Mouse (Mus musculus) heart, postnatal 36 days (tissue): ENCODE results near the gene Gpr55. TPM values are rescaled to one million over a fixed set of nuclear protein-coding genes. Genes with fewer than 3 reads are reported as not detected.

ENCODE experiments used
- DNase-seq, 2 experiments: peaks; one replicate each; pipeline ENCODE4 v3.0.0; 2021 to 2022
- intact Hi-C: fragments of 180-260 bp; cut with DNase I; formaldehyde crosslinking; loops from one replicate; pipeline ENCODE4 v1.15.1; 2025
- total RNA-seq, 2 experiments: library from RNA; stranded (reverse); gene quantifications; 2 replicates each; pipeline ENCODE4 v1.2.3; 2021

The Gpr55 gene
- total RNA-seq, 2 experiments from 2014 or later, result not detected

DNA sequence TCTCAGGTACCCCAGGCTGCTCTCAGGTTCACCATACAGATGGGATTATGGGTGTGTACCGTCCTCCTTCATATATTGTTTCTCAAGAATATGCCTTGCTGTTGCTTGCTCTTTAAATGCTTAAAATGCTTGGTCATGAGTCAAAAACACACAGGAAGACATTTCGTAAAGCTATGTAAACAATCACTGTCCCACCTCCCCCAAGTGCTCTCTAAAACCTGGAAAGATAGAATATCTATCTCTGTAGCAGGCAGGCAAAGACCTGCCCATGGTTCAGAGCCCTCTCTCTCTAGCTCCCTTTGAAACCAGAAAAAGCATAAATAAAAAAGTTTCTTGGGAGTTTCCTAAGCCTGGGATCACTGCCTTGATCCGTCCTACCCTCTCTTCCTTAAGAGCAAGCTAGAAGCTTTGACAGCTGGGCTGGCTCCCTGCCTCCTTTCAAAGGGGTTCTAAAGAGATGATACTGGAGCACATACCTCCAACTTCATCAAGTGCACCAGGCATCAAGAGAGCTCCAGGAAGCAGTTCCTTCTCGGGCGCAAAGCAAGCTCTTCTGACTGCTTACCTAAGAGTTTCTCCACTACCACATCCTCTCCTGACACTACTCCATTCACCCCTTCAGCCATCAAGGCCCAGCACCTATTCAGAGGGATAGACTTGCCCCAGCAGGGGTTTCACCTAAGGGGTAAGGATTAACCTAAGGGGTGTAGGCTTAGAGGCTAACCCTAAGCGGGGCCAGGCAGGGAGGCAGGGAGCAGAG is 1.5 kb downstream of the Gpr55 start:
- intact Hi-C loops, result no loop called here
- no peak for DNase-seq

DNA sequence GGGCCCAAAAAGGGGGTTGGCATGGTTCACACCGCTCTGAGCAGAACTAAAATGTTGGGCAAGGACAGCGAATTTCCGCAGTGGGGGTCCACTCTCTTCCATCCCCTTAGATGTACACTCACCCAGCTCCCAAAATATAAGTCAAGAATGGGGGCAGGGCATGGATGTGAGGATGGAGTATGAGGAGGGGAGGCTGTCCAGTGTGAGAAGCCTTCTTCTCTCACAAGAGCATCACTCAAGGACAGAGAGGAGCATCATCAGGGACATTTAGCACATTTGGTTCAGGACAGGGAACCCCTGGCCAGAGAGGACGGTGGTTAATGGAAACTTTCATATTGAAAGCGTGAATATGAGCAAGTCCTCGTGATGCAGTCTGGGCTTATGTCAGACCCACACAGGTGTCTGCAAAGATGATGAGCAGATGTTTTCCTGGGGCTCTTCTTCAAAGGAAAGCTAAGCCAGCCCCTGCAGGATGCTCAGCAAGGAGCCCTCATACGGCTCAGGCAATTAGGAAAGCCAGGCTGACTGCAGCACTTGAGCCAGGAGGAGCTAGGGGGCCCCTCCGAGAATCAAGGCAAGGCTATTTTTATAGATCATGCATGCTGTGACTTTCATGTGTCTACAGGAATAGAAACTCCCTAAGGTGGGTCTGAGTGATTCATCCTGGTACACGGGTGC is 2.7 kb downstream of the Gpr55 start:
- no peak for DNase-seq
- intact Hi-C loops, result no loop called here

- DNase-seq, result no peak
- intact Hi-C loops, result no loop called here
Measured at GRCm38 (mm10) chr1:85957290-85957689, 3.5 kb downstream of the Gpr55 start.

GRCm38 (mm10) chr1:85955150-85955549 is 5.7 kb downstream of the Gpr55 start:
- intact Hi-C loops, result no loop called here
- DNase-seq, result no peak

- no peak for DNase-seq
- intact Hi-C loops, result no loop called here
Measured at GRCm38 (mm10) chr1:85949085-85949684, 11.6 kb downstream of the Gpr55 start.

DNA sequence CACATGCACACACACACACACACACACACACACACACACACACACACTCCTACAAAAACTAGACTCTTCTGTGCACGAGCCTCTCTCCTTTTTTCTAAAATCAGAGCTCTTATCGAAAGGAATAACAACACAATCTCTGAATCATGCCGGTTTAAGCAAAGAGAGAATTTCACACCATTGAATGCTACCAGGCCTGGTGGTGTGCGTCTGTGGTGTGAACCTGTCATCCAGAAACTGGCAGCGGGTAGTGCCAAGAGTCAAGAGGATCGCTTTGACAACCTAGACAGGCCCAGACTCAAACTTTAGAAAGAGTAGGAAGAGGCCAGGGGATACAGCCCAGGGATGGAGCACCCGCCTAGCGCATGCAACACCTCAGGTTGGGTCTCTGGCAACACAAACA is 18.5 kb downstream of the Gpr55 start:
- intact Hi-C loops, result no loop called here
- DNase-seq, result no peak

GRCm38 (mm10) chr1:85937323-85937722 is 23.5 kb downstream of the Gpr55 start:
- DNase-seq, result no peak
- intact Hi-C loops, result no loop called here

- no peak for DNase-seq
- intact Hi-C loops, result no loop called here
Measured at GRCm38 (mm10) chr1:85936265-85936664, 24.5 kb downstream of the Gpr55 start.

- peak; percentile 58 to 71 for DNase-seq
Measured at GRCm38 (mm10) chr1:85935148-85935852, 25.5 kb downstream of the Gpr55 start.

GRCm38 (mm10) chr1:85934560-85934959 is 26.2 kb downstream of the Gpr55 start:
- DNase-seq, result no peak
- intact Hi-C loops, result loop anchor here (2.0 kb wide), 1 partner anchor 82 kb away; no protein-coding TSS in a partner anchor

More at GRCm38 (mm10) chr1:85935148-85935852, 25.5 kb downstream of the Gpr55 start:
- intact Hi-C loops, result loop anchor here (1.0 to 2.0 kb wide), 2 partner anchors 73 to 82 kb away; no protein-coding TSS in a partner anchor

- DNase-seq, result no peak
- intact Hi-C loops, result loop anchor here (2.0 kb wide), 1 partner anchor 81 kb away; no protein-coding TSS in a partner anchor
Measured at GRCm38 (mm10) chr1:85933631-85934465, 27.0 kb downstream of the Gpr55 start.

GRCm38 (mm10) chr1:85933226-85933625 is 27.6 kb downstream of the Gpr55 start:
- no peak for DNase-seq
- intact Hi-C loops, result no loop called here

DNA sequence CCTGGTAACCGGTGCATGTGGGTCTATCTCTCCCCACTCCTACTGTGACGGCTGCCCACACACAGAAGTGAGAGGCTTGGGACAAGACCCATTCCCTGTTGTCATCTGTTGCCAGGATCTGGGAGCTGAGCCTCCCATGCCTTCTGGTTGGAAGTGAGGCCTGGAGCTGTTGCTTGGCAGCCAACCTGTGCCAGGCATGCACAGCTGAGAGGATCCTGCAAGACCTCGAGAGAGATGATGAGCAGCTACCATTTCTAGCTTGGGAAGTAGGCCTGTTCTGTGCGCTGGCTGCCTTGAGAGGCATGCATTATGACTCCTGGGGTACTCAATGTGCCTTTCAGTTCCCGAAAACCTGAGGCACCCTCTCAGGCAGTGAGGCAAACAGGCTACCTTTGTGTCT is 29.6 kb downstream of the Gpr55 start:
- intact Hi-C loops, result no loop called here
- no peak for DNase-seq

- DNase-seq, result no peak
- intact Hi-C loops, result no loop called here
Measured at GRCm38 (mm10) chr1:85929406-85929805, 31.4 kb downstream of the Gpr55 start.

- DNase-seq, result no peak
- intact Hi-C loops, result no loop called here
Measured at GRCm38 (mm10) chr1:85928688-85929065, 32.1 kb downstream of the Gpr55 start.

- no peak for DNase-seq
- intact Hi-C loops, result no loop called here
Measured at GRCm38 (mm10) chr1:85928057-85928687, 32.6 kb downstream of the Gpr55 start, which contains the start of gene 4933407L21Rik. 4933407L21Rik (plus strand) TSS chr1:85928483.

DNA sequence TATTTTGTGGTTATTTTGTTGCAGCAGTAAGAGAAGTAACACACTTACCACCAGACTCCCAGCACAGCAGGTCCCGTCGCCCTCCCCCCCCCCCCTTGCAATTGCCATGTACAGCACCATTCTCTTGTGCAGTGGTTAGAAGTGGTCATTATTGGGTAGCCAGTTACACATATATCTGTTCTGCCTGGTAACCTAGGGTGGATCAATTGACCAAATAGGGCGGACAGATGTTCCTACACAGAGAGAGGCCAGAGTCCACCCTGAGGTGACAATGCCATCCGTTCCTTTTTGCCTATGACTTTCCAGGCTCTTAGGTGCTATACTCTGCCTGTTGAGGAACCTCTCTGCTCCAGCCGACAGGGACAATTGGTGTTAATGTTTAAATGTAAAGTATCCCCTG is 35.6 kb downstream of the Gpr55 start:
- intact Hi-C loops, result no loop called here
- no peak for DNase-seq

- intact Hi-C loops, result no loop called here
- DNase-seq, result no peak
Measured at GRCm38 (mm10) chr1:85922865-85923211, 38.0 kb downstream of the Gpr55 start.

DNA sequence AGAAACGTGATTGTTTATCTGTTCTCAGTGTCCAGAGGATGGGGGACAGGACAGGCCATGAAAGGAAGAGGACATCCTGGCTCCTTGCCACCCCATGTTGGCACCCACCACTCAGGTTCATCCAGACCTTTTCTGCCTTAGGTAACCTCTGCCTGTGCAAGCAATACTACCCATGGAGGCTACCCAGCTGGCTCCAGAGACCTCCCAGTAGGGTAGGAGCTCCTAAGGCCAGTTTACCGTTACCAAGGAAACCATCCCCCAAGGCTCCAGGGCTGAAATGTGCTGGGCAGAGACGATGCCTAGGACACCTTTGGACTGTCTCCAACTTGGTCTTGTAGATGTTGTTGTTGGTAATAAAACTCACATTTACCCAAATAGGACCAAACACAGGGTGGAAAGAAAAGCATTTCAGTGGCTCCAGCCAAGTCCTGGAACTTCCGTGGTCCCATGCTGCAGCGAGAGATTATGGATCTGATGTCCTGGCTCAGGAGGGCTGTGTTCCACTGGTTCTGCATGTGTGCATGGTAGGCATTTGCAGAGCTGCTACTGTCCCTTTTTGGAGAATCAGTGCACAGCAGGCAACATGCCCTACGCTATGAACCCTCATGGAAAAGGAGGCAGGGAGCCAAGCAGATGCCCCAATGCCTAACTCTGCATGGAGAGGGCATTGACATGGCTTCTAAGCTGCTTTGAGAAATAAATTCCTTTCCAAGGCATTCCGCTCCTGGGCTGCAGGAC is 38.5 kb downstream of the Gpr55 start:
- no peak for DNase-seq
- intact Hi-C loops, result no loop called here
